Mouse (Mus musculus) Patski (cell line): Measurements from ENCODE around the gene Mrtfa. TPM values are rescaled to one million over a fixed set of nuclear protein-coding genes. Genes with fewer than 3 reads are reported as not detected.

Source experiments
- ATAC-seq: fragments of 100-300 bp; one replicate; pipeline ENCODE4 v1.8.0; 2021
- CTCF ChIA-PET: fragments of 350-600 bp; sonication (Branson Sonifier 250); formaldehyde crosslinking; loops from one replicate; lab custom pipeline; 2022; ENCODE audit warnings: inconsistent platforms; lab: Charles Lee
- POLR2A ChIA-PET: fragments of 350-600 bp; sonication (Branson Sonifier 250); formaldehyde crosslinking; loops from one replicate; lab custom pipeline; 2022; ENCODE audit warnings: antibody characterized with exemption, inconsistent platforms; lab: Charles Lee
- DNase-seq: peaks from one replicate; pipeline ENCODE4 v3.0.0-alpha.2; 2011; ENCODE audit warnings: low read depth, low spot score
- H3K27me3 ChIP-seq: fragments of 371-371 bp; one replicate; pipeline ENCODE4 v1.5.1; 2021
- CTCF ChIP-seq: fragments of 100-300 bp; IDR thresholded peaks from one replicate; pipeline ENCODE4 v1.5.1; 2021
- in situ Hi-C: fragments of 300-500 bp; cut with MboI; formaldehyde crosslinking; loops from 3 replicates; pipeline ENCODE4 v1.11.1; 2018; ENCODE audit warnings: low pct_unique_long_range_greater_than_20kb, mixed read lengths
- polyA plus RNA-seq: library from polyadenylated mRNA; unstranded; gene quantifications from one replicate; pipeline ENCODE4 v1.2.3, GENCODE M21; 2021

The Mrtfa gene
- polyA plus RNA-seq, 1 experiment from 2014 or later, result 48.0 TPM

DNA sequence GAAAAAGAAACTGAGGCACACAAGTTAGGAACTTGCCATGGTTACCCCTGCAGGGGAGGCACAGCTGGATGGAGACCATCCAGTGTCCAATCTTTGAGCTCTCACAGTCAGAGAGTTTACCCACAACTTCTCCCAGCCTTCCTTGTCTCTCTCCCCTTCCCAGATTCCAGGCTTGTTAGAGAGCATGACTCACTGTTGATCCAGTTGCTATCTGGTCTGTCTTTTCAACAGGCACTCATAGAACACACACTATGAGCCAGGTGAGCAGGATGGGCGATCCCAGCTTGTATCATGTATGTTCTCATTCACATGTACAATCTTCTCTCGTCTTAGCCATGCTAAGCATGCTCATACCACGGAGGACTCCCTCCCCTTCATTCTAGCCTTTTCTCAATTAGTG lies 111.3 kb downstream of the Mrtfa start:
- in situ Hi-C loops, result no loop called here
- H3K27me3 ChIP-seq, result no peaks in the 10 kb centered on the region
- DNase-seq (no peak), ATAC-seq (no peak)
- no peak for TF ChIP-seq CTCF
- CTCF ChIA-PET, result no interaction called here
- POLR2A ChIA-PET, result interaction anchor here (0.7 kb wide), 1 partner anchor 80 kb away, joined by 3 read pairs; no protein-coding TSS in a partner anchor

DNA sequence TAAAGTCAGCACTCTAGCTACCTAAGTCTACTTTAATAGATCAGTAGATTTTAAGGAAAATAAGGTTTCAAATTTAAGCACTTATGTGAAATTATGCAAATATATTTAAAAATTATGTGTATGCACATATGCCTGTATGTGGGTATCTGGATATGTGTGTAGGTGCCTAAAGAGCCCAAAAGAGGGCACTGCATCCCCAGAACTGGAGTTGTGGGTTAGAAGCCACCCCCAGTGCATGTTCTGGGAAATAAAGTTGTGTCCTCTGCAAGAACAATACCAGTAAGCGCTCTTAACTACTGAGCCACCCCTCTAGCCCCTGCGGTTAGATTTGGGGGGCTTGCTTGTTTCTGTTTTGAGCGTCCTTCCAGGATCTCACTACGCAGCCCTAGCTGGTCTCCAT lies 113.0 kb downstream of the Mrtfa start:
- ATAC-seq, result no peak
- in situ Hi-C loops, result no loop called here
- H3K27me3 ChIP-seq, result no peaks in the 10 kb centered on the region
- ChIA-PET CTCF (interaction anchor here (0.9 to 1.2 kb wide), 3 partner anchors 9 to 118 kb away, joined by 3 to 7 read pairs (median 5); no protein-coding TSS in a partner anchor), POLR2A (no interaction called here)
- DNase-seq, result no peak
- TF ChIP-seq CTCF, result peak; percentile 77

DNA sequence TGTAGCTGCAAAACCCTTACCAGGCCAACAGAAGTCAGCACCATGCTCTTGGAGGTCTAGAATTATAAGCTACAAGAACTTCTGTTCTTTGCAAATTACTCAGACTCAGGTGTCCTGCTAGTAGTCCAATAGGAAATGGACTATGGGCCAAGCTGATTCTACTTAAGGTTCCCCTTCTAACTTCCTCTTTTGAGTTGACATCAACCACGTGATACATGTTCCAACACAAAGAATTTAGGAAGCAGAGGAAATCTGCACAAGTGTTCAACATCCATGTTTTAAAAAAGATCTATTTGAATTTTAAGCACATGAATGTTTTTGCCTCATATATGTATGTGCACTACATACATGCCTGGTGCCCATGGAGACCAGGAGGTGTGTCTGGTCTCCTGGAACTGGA lies 116.0 kb downstream of the Mrtfa start:
- DNase-seq, result no peak
- in situ Hi-C loops, result loop anchor here (5.0 kb wide), 2 partner anchors 123 to 278 kb away; no protein-coding TSS in a partner anchor
- no peak for TF ChIP-seq CTCF
- H3K27me3 ChIP-seq, result no peaks in the 10 kb centered on the region
- ATAC-seq, result no peak
- POLR2A ChIA-PET, result no interaction called here
- CTCF ChIA-PET, result interaction anchor here (1.6 to 2.4 kb wide), 4 partner anchors 13 to 98 kb away, joined by 3 to 7 read pairs (median 4); no protein-coding TSS in a partner anchor

DNA sequence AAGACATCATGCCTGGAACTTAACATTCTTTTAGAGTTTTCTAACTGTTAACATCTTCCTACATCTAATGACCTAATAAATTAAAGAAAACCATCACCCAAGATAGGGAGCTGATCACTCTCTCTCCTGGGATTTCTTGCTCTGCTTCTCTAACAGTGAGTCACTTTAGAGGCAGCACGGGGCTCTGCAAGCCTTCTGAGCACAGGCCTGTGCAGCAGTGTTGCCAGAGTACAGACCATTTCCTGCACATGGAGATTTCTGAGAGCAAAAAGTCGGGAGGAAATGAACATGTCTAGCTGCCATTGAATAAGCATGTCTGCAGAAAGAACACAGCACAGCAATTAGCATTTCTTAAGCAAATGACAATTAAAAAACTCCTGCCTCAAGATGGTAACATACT lies 116.8 kb downstream of the Mrtfa start:
- no peak for TF ChIP-seq CTCF
- in situ Hi-C loops, result loop anchor here (5.0 kb wide), 2 partner anchors 124 to 279 kb away; no protein-coding TSS in a partner anchor
- ATAC-seq (peak; percentile 56), DNase-seq (no peak)
- ChIA-PET CTCF (interaction anchor here (1.0 to 2.4 kb wide), 7 partner anchors 11 to 124 kb away, joined by 3 to 7 read pairs (median 5); no protein-coding TSS in a partner anchor), POLR2A (no interaction called here)
- no peaks in the 10 kb centered on the region for H3K27me3 ChIP-seq

DNA sequence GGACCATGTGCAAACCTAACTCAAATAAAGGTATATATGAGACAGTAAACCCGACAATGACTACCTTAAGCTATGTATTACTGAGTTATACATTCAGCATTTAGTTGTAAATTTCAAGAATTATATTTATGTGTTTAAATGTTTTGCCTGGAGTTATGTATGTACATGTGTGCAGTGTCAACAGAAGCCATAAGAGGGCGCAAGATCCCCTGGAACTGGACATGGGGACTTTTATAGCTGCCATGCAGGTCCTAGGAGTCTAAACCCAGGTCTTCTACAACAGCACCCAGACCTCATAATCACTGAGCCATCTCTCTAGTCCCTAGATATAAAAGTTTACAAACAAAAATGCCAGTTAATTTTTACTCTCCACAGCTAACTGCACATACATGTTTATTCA lies 117.8 kb downstream of the Mrtfa start:
- TF ChIP-seq CTCF, result peak; percentile 79
- CTCF ChIA-PET, result interaction anchor here (0.7 to 2.4 kb wide), 8 partner anchors 10 to 125 kb away, joined by 3 to 7 read pairs (median 5); no protein-coding TSS in a partner anchor
- in situ Hi-C loops, result loop anchor here (5.0 kb wide), 2 partner anchors 125 to 280 kb away; no protein-coding TSS in a partner anchor
- no peak for ATAC-seq
- POLR2A ChIA-PET, result interaction anchor here (0.6 kb wide), 1 partner anchor 16 kb away, joined by 4 read pairs; no protein-coding TSS in a partner anchor
- no peak for DNase-seq
- H3K27me3 ChIP-seq, result no peaks in the 10 kb centered on the region

DNA sequence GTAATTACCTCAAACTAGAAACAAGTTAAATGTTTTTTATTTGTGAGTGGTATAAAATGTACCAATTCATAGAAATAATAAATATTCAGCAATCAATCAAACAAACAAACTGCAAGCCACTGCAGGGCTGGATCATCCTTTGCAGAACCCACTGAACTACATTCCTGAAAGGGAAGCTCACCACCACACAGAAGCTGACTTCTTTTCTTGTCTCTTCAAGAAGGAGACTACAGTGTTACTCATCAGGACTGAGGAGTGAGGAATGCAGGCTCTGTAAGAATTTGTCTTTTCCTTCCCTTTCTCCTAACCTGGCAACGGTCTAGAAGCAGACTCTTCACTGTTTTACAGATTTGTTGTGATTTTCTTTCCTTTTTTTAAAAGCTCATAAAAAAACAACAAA lies 120.1 kb downstream of the Mrtfa start:
- POLR2A ChIA-PET, result interaction anchor here (0.8 kb wide), 1 partner anchor 16 kb away, joined by 4 read pairs; no protein-coding TSS in a partner anchor

DNA sequence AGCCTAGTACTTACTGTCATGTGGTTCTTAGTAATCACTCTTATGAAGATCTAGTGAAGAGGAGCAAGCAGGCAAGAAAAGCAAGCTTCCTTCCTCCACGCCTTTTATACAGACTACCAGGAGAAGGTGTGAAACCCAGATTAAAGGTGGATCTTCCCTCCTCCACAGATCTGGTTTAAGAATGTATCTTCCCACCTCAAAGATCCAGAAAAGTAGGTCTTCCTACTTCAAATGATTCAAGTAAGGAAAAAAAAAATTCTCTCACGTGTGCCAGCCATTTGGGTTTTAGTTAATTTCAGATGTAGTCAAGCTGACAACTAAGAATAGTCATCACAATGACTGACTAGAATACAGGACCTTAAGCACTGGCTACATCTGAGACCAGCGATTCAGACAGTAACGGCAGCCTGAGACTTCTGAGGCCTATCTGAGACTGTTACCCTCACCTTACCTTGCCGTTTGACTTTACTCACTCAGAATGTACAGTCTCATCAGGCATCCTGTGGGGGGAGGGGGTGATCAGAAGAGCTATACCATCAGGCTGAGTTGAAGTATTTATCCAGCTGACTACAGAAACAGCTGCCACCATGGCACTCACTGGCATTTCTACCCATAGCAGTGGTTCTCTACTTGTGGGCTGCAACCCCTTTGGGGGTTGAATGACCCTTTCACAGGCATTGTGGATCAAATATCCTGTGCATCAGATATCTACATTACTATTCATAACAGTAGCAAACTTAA lies 121.7 kb downstream of the Mrtfa start:
- in situ Hi-C loops, result no loop called here
- H3K27me3 ChIP-seq, result no peaks in the 10 kb centered on the region
- ChIA-PET POLR2A (no interaction called here), CTCF (interaction anchor here (1.3 kb wide), 1 partner anchor 43 kb away, joined by 4 read pairs; no protein-coding TSS in a partner anchor)
- no peak for ATAC-seq
- TF ChIP-seq CTCF, result no peak
- no peak for DNase-seq

More for the DNA sequence above, 120.1 kb downstream of the Mrtfa start:
- ATAC-seq, result peak; percentile 69
- no peak for DNase-seq
- CTCF ChIA-PET, result interaction anchor here (1.0 to 1.2 kb wide), 2 partner anchors 16 to 42 kb away, joined by 3 read pairs; no protein-coding TSS in a partner anchor
- no peaks in the 10 kb centered on the region for H3K27me3 ChIP-seq
- TF ChIP-seq CTCF, result no peak
- in situ Hi-C loops, result loop anchor here (5.0 kb wide), 2 partner anchors 127 to 282 kb away; no protein-coding TSS in a partner anchor

DNA sequence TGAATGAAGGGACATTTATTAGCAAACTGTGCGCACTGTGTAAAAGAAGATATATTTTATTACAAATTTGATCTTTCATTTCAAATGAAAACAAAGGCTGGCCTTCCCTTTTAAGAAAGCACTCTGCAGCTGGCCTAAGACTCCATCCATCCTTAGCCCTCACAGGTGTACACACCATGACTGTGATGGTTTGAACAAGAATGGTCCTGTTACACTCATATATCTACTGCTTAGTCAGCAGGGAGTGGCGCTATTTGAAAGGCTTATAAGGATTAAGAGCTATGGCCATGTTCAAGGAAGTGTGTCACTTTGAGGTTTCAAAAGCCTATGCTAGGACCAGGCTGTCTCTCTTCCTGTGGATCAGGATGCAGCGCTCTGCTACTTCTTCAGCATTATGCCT lies 122.8 kb downstream of the Mrtfa start:
- CTCF ChIA-PET, result interaction anchor here (1.3 kb wide), 1 partner anchor 41 kb away, joined by 4 read pairs; no protein-coding TSS in a partner anchor
- no peak for TF ChIP-seq CTCF
- no peak for ATAC-seq
- in situ Hi-C loops, result no loop called here
- H3K27me3 ChIP-seq, result no peaks in the 10 kb centered on the region
- POLR2A ChIA-PET, result no interaction called here
- no peak for DNase-seq

DNA sequence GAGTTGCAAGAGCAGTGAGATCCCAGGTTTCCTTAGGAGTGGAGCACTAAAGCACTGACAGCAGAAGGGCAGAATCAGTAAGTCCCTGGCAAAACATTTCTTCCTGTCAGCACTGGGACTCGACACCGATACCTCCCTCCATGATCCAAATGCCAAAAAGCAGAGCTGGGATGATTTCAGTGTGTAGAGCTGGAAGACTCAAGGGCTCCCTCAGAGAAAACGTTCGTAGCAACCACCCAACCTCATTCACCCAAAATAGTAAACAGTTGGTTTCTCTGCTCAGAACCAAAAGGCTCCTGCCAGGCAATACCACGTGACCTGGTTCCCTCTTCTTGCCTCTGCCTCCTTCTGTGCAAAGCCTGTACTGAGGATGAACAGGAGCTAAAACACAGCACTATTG lies 123.6 kb downstream of the Mrtfa start:
- CTCF ChIA-PET, result no interaction called here
- TF ChIP-seq CTCF, result no peak
- POLR2A ChIA-PET, result no interaction called here
- no peak for DNase-seq
- no peak for ATAC-seq
- H3K27me3 ChIP-seq, result no peaks in the 10 kb centered on the region
- in situ Hi-C loops, result no loop called here

DNA sequence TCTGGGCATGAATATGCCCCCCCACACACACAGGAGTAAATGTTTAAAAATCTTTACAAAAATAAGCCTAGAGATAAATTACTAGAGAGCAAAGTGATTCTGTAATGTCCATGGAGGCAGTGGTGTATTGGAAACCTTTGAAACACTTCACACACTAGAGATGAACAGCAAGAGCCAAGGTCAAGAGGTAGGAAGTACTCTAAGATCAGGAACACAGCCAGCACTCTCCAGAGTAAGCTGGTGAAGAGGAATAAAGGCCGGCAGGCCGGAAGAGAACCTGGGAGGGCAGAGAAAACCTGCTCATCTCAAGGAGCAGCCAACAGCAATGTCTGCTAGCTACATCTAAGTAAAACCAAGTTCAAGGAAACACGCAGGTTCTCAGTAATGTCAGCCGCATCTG lies 125.9 kb downstream of the Mrtfa start:
- no peak for TF ChIP-seq CTCF
- ChIA-PET CTCF (interaction anchor here (1.1 to 6.5 kb wide), 2 partner anchors 38 to 47 kb away, joined by 4 to 59 read pairs; no protein-coding TSS in a partner anchor), POLR2A (no interaction called here)
- ATAC-seq (no peak), DNase-seq (no peak)
- in situ Hi-C loops, result loop anchor here (5.0 kb wide), 1 partner anchor 37 kb away; no protein-coding TSS in a partner anchor
- no peaks in the 10 kb centered on the region for H3K27me3 ChIP-seq
